Mouse (Mus musculus) embryo, embryonic 10.5 days (tissue): ENCODE results near the gene Cmip.

Experiments used
- DNase-seq: peaks from one replicate; pipeline ENCODE4 v3.0.0-alpha.2; 2015; ENCODE audit warnings: low spot score

The Cmip gene

DNA sequence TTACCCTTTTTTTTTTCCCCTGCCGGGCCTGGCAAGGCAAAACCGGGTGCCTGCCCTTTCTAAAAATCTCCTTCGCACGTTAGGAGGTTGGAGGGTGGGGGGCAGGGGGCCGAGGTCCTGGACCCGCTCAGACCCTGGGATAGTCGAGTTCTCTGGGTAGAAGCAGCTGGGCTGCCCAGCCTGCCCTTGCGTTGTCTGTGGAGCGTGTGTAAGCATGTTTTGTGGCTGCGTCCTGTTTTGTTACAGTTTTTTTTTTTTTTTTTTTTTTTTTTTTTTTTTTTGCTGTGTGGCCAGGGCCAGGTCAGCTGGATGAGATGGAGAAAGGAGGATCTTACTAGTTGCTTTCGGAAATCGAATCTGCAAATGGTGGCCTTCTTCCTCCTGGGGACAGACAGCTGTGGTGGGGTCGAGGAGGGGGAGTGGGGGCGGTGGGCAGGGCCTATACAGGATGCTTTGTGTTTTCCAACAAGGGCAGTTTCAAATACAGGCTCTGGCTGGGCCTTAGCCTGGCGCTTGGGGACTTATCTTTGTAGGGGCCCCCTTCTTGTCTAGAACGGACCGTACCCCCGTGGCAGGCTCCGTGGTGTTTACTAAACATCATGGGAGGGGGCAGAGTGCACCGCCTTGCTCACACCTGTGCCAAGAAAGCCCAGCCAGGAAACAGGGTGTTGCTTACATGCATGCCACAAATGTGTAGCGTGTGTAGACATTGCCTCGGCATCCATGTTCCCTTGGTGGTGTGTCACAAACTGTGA lies 1.1 kb downstream of the Cmip start:
- peak; percentile 76 for DNase-seq

- no peak for DNase-seq
These were observed 1.7 kb downstream of the Cmip start for GRCm38 (mm10) chr8:117258576-117259040.

DNA sequence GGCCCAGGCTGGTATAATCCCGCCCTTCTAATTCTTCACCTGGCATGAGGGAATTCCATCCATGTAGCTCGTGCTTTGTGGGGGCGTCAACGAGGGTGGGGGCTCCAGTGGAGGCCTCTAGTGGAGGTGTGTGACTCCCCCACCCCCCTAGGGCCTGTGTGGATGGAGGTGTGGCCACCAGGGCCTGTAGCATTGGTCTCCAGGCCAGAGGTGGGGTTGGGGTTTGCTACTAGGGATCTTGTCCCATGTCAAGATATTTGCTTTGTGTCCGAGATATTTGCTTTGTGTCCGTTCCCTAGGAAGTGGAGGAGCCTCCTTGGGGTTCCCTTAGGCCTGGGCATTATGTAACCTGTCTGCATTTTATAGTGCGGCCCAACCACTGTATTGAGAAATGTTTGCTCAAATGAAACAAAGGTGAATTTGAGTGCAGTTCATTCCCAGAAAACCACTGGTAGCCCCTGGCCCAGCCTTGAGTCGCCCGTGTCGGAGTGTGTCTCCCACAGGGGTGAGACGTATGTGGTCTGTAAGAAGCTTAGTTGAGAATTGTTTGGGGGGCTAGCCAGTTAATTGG lies 2.7 kb downstream of the Cmip start:
- peak; percentile 13 for DNase-seq

DNA sequence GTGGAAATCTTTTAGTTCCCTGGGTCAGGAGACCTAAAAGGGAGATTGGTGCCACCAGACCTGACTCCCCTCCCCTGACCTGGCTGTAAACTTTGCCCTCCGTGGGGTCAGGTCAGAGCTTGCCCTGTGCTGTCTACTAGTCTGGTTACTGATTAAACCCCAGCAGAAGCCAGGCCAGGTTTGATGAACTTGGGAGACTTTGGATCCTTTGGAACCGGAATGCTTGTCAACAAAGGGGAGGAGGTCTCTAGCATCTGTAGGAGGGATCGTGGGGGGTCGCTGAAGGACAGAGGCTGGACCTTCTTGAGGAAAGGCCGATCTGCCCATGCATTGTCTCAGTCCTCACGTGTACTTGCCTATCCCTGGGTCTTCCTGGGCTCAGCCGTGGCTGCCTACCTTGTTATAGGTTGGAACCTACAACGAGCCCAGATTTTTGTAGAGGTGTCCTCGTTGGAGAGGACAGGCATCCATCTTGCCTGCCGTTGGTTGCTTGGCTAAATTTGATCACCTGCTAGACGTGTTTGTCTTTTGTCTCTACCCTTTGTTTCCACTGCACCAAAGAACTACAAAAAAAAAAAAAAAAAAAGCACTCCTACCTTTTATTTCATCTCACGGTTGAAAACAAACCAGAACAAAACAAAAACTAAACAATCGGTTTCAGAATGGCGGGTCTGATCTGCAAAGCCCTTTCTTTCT lies 3.5 kb downstream of the Cmip start:
- DNase-seq: peak; percentile 61

DNA sequence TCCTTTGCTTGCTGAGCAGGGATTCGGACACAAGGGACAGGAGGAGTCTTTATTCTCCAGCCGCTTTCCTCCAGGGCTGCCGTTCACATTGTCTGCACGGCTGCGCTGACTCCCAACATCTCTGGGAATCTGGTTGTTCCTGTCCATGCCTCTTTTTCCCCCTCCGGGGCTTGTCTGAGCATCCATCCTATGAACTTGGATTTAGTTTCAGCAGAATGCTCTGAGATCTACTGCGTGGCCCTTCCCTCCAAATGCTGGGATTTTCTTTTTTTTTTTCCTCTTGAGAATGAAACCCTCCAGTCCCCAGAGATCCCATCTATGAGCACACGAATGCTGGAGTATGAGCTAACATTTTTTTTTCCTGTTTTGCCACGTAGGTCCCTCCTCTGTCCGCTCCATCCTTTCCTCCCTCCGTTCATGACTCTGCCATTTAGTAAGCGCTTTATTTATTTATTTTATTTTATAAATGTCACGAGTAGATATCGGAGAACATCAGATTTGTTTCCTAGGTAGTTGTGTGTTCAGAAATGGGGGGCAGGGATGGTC lies 4.1 kb downstream of the Cmip start:
- DNase-seq: peak; percentile 53

- peak; percentile 10 for DNase-seq
These were observed 4.8 kb downstream of the Cmip start for GRCm38 (mm10) chr8:117261702-117262101.

GRCm38 (mm10) chr8:117262685-117263084 lies 5.8 kb downstream of the Cmip start:
- no peak for DNase-seq

DNA sequence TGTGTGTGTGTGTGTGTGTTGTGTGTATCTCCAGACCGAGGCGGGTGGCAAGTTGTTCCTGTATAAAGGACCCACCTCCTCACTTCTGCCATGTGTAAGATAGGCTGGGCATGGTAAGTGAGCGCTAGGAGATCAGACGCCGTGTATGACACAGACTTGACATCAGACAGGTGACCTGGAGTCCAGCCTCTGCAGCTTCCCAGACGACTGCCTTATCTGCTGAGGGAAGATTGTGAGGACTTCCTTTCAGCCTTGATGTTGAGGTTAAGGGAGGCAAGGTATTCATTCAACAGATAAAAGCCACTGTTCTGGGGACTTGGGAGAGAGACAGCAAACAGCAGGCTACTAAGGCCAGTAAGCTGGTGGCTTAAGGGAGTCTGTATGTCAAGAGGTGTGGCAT lies 6.6 kb downstream of the Cmip start:
- no peak for DNase-seq

DNA sequence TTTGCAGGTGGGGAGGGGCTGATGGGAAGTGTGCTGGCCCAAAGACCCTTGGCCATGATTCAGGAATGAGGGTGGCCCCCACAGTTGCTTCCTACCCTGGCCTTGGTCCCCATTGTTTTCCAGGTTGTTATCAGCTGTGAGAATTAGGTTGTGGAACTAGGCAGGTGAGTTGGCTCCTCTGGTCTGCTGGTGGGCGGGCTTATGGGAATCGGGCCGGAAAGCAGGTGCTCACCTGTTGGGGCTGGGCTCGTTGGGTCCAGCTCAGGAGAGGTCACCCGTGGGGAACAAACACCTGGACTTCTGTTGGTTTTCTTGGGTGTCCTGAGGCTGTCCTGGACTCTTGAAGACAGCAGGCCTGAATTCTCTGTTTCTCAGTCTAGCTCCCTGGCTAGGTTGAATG lies 8.2 kb downstream of the Cmip start:
- DNase-seq: no peak

DNA sequence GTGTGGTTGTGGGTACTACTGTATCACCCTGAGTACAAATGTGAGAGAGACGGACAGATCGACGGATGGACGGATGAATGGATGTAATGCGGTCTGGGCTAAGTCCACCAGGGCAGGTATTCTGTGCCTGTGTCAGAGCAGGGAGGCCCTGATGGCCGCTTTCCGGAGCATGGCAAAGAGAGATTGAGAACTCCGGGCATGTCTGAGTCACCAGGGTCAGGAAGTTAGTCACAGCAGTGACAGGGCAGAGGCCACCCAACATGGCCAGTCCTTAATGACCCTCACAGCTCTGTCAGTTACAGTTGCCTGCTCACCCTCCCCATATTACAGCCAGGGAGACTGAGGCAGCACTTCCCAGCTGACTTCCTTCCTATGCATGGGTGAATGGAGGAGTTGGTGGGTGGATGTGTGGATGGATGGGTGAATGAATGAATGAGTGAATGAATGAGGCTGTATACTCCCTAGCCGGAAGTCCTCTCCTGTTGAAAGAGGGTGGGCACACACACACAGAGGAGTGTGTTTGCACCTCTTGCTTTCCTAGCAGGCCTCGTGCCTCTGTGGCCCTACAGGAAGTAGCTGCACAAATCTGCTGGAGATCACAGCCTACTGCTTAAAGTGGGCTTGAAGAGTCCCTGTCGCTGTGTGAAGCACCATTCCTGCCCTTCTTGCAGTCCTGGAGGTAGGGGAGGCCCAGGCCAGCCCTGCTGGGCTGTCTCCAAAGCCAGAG lies 10.7 kb downstream of the Cmip start:
- no peak for DNase-seq

- no peak for DNase-seq
These were observed 21.4 kb downstream of the Cmip start for GRCm38 (mm10) chr8:117278234-117278633.

- no peak for DNase-seq
These were observed 21.8 kb downstream of the Cmip start for GRCm38 (mm10) chr8:117278668-117279132.

DNA sequence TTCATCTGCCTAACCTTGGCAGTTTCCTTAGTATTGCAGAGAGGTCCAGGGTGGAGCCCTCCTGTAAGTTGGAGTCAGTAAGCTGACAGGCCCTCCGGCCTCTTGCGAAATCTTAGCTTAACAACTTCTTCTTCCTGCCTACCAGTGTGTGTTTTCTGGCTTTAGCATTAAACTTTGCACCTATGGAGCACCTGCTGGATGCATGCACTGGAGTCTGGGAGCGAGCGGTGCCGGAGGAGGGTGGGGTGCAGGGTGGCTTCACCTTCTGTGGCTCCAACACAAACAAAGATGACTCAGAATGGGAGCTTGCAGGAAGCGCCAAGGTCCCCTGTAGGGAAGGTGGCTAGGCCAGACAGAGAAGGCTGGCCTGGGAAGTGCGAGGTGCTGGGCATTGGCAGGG lies 23.6 kb downstream of the Cmip start:
- DNase-seq: no peak

- no peak for DNase-seq
These were observed 24.8 kb downstream of the Cmip start for GRCm38 (mm10) chr8:117281676-117282075.

- DNase-seq: no peak
These were observed 25.5 kb downstream of the Cmip start for GRCm38 (mm10) chr8:117282141-117282950.

GRCm38 (mm10) chr8:117284768-117285484 lies 28.1 kb downstream of the Cmip start:
- no peak for DNase-seq

- no peak for DNase-seq
These were observed 31.1 kb downstream of the Cmip start for GRCm38 (mm10) chr8:117287966-117288365.

GRCm38 (mm10) chr8:117289016-117289415 lies 32.2 kb downstream of the Cmip start:
- no peak for DNase-seq

GRCm38 (mm10) chr8:117290506-117290905 lies 33.6 kb downstream of the Cmip start:
- DNase-seq: no peak

DNA sequence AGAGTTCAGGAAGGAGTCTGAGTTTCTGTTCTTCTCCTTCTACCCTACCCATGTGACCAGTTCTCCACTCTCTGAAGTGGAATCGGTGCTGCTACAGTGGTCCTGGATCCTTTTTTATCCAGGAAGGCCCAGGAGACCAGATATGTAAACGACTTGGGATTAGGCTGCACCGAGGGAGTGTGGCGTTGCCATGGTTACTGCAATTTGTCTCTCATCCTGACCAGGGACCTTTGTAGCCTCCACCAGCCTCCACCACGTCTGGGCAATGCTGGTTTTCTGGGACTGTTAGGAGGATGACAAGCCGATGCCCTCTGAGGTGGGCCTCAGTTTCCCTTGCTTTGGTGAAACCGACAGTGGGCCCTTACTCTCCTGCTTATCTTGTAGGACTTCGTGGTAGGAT lies 35.4 kb downstream of the Cmip start:
- peak; percentile 73 for DNase-seq

DNA sequence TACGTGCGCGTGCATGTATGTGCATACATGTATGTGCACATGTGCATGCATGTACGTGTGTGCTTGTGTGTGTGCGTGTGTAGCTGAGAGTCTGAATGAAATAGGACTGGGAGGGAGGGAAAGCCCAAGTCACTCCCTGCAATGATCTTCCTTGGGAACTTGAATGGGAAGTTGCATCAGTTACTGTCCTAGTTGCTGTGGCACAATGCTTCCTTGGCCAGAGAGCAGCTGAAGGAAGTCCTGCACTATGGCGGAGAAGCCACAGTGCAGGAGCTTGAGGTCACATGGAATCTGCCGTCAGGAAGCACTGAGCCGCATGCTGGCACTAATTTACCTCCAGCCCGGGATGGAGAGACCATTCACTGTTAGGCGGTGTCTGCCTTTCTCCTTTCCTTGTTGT lies 37.9 kb downstream of the Cmip start:
- no peak for DNase-seq
